Mouse (Mus musculus) stomach, postnatal 0 days (tissue): ENCODE data around the gene Vinac1.

Experiments used
- CTCF ChIP-seq: IDR thresholded peaks from 2 replicates; pipeline ENCODE4 v1.5.1; 2016; ENCODE audit warnings: antibody characterized with exemption, low read depth, mild to moderate bottlenecking, moderate library complexity
- EP300 ChIP-seq: optimal IDR thresholded peaks from 2 replicates; pipeline ENCODE3; 2016; ENCODE audit warnings: antibody characterized with exemption

GRCm38 (mm10) chr2:129081097-129081496, 33.1 kb upstream of the Vinac1 start:
- TF ChIP-seq CTCF (peak; percentile 49), EP300 (no peak)
